Mouse (Mus musculus) heart, adult 2 months (tissue): ENCODE data around the gene Tpt1. TPM values are rescaled to one million over a fixed set of nuclear protein-coding genes. Genes with fewer than 3 reads are reported as not detected.
"Not testable (repeated sequence)": the region's sequence is repeated elsewhere in the genome, so short reads cannot be mapped to it uniquely, and the experiment has no call there.

Experiments used
- DNase-seq, 2 experiments: peaks; one replicate each; pipeline ENCODE4 v3.0.0; 2021
- H3K27ac ChIP-seq: fragments of 200-600 bp; 2 replicates; pipeline ENCODE4 v1.8.1; 2022
- H3K27me3 ChIP-seq: fragments of 200-500 bp; 2 replicates; pipeline ENCODE4 v1.6.1; 2012; ENCODE audit warnings: mild to moderate bottlenecking, low read length, inconsistent platforms, mixed read lengths; ENCODE audit not compliant: control insufficient read depth, insufficient read depth
- H3K36me3 ChIP-seq: fragments of 200-500 bp; 2 replicates; pipeline ENCODE4 v1.6.1; 2012; ENCODE audit warnings: low read length, inconsistent platforms; ENCODE audit not compliant: control insufficient read depth, insufficient read depth
- H3K4me1 ChIP-seq: fragments of 200-500 bp; 2 replicates; pipeline ENCODE4 v1.6.1; 2011; ENCODE audit warnings: low read length; ENCODE audit not compliant: control insufficient read depth, insufficient read depth
- H3K4me3 ChIP-seq: fragments of 200-600 bp; 2 replicates; pipeline ENCODE4 v1.8.1; 2022
- H3K79me2 ChIP-seq: fragments of 200-500 bp; replicated peaks from 2 replicates; pipeline ENCODE4 v1.6.1; 2012; ENCODE audit warnings: mild to moderate bottlenecking, inconsistent platforms, low read length, moderate library complexity, mixed read lengths; ENCODE audit not compliant: control insufficient read depth, insufficient read depth
- H3K9ac ChIP-seq: fragments of 200-500 bp; 2 replicates; pipeline ENCODE4 v1.6.1; 2012; ENCODE audit warnings: low read depth, mild to moderate bottlenecking, control low read depth, inconsistent platforms, low read length, mixed read lengths
- CTCF ChIP-seq: fragments of 200-600 bp; IDR thresholded peaks from 2 replicates; pipeline ENCODE4 v1.8.1; 2022; ENCODE audit warnings: antibody characterized with exemption, mild to moderate bottlenecking, moderate library complexity
- EP300 ChIP-seq: fragments of 200-500 bp; IDR thresholded peaks from 2 replicates; pipeline ENCODE4 v1.6.1; 2011; ENCODE audit warnings: low read depth, low read length, control low read depth; ENCODE audit not compliant: insufficient read depth
- POLR2A ChIP-seq: fragments of 200-500 bp; IDR thresholded peaks from 2 replicates; pipeline ENCODE4 v1.6.1; 2011; ENCODE audit warnings: mild to moderate bottlenecking, low read depth, low read length, control low read depth; ENCODE audit not compliant: insufficient read depth
- WGBS: fragments of 180-500 bp; shearing (Covaris S2); methylation state at CpG from one replicate; pipeline ENCODE4 v1.1.7; 2018; 5-methylcytosine and 5-hydroxymethylcytosine counted together
- intact Hi-C: fragments of 180-260 bp; cut with DNase I; formaldehyde crosslinking; loops from one replicate; pipeline ENCODE4 v1.15.1; 2025
- polyA plus RNA-seq: library from polyadenylated mRNA; depleted of rRNA; stranded (reverse); fragments of >200 nt; gene quantifications from 2 replicates; pipeline ENCODE4 v1.2.3, GENCODE M21; 2012
- total RNA-seq, 2 experiments: library from RNA; stranded (reverse); gene quantifications; 2 replicates each; pipeline ENCODE4 v1.2.3; 2021

Tpt1 gene
- total and polyA plus RNA-seq, 3 experiments: 1,026 to 3,343 (median 2,957) TPM

- Histone ChIP-seq H3K9ac (no peak overlapping the region), H3K79me2 (no peaks in the 10 kb centered on the region), H3K4me3 (no peak overlapping the region), H3K4me1 (no peaks in the 10 kb centered on the region), H3K27ac (no peak overlapping the region), H3K27me3 (no peaks in the 10 kb centered on the region), H3K36me3 (no peaks in the 10 kb centered on the region)
- intact Hi-C loops: no loop called here
- no peak for DNase-seq
- WGBS: 82% methylated on average over 2 of the region's 2 CpGs
- TF ChIP-seq EP300: no peak
- TF ChIP-seq POLR2A: no peak
- TF ChIP-seq CTCF: no peak
Observed at GRCm38 (mm10) chr14:75819341-75819740, 25.6 kb upstream of the Tpt1 start.

GRCm38 (mm10) chr14:75820007-75820406 is 24.9 kb upstream of the Tpt1 start:
- intact Hi-C loops: no loop called here
- Histone ChIP-seq H3K36me3 (no peaks in the 10 kb centered on the region), H3K9ac (no peak overlapping the region), H3K79me2 (no peaks in the 10 kb centered on the region), H3K4me1 (no peaks in the 10 kb centered on the region), H3K27me3 (no peaks in the 10 kb centered on the region), H3K4me3 (no peak overlapping the region), H3K27ac (no peak overlapping the region)
- TF ChIP-seq EP300 (no peak), CTCF (no peak)
- DNase-seq: peak; percentile 50 to 72
- 64% methylated on average over 5 of the region's 5 CpGs for WGBS

- Histone ChIP-seq H3K4me3 (no peak overlapping the region), H3K9ac (no peak overlapping the region), H3K27ac (no peak overlapping the region), H3K79me2 (no peaks in the 10 kb centered on the region), H3K4me1 (peaks cover 1% of the 10 kb centered on the region; the same call in 1 of the 2 replicates), H3K27me3 (no peaks in the 10 kb centered on the region), H3K36me3 (no peaks in the 10 kb centered on the region)
- DNase-seq: no peak
- 70% methylated on average over 3 of the region's 3 CpGs for WGBS
- intact Hi-C loops: no loop called here
- TF ChIP-seq CTCF (no peak), POLR2A (no peak)
Observed at GRCm38 (mm10) chr14:75826851-75827410, 18.0 kb upstream of the Tpt1 start.

GRCm38 (mm10) chr14:75828221-75828620 is 16.7 kb upstream of the Tpt1 start:
- intact Hi-C loops: no loop called here
- WGBS: 61% methylated on average over 11 of the region's 11 CpGs
- Histone ChIP-seq H3K27me3 (no peaks in the 10 kb centered on the region), H3K79me2 (no peaks in the 10 kb centered on the region), H3K9ac (no peak overlapping the region), H3K4me3 (no peak overlapping the region), H3K27ac (no peak overlapping the region), H3K36me3 (no peaks in the 10 kb centered on the region), H3K4me1 (peaks cover 3% of the 10 kb centered on the region)
- no peak for TF ChIP-seq POLR2A
- no peak for TF ChIP-seq EP300
- TF ChIP-seq CTCF: no peak
- no peak for DNase-seq

GRCm38 (mm10) chr14:75828866-75829806 is 15.8 kb upstream of the Tpt1 start:
- peak overlapping the region; percentile 43 for H3K4me3 ChIP-seq
- H3K4me1 ChIP-seq: peaks cover 6% of the 10 kb centered on the region
- H3K36me3 ChIP-seq: no peaks in the 10 kb centered on the region
- peak overlapping the region; percentile 67 for H3K27ac ChIP-seq
- DNase-seq: peak; percentile 86 to 91
- intact Hi-C loops: loop anchor here (1.0 kb wide), 2 partner anchors 42 to 61 kb away; partner anchors contain the start of gene Slc25a30
- no peaks in the 10 kb centered on the region for H3K27me3 ChIP-seq
- no peaks in the 10 kb centered on the region for H3K79me2 ChIP-seq
- WGBS: 1% methylated on average over 32 of the region's 32 CpGs
- TF ChIP-seq EP300: peak; percentile 91
- TF ChIP-seq CTCF: no peak; the same call in 1 of the 2 replicates
- peak; percentile 37; the same call in 1 of the 2 replicates for TF ChIP-seq POLR2A
- H3K9ac ChIP-seq: 0 out of 2 replicates have a peak overlapping the region, but pooled peaks have one; percentile 7

- H3K79me2 ChIP-seq, H3K27me3 ChIP-seq, H3K27ac ChIP-seq, H3K9ac ChIP-seq, H3K4me3 ChIP-seq, DNase-seq, H3K36me3 ChIP-seq, H3K4me1 ChIP-seq: not testable (repeated sequence)
- 67% methylated on average over 14 of the region's 14 CpGs for WGBS
- intact Hi-C loops: loop anchor here (1.0 kb wide), 2 partner anchors 43 to 62 kb away; partner anchors contain the start of gene Slc25a30
Observed at GRCm38 (mm10) chr14:75829817-75830216, 15.1 kb upstream of the Tpt1 start.
